Mouse (Mus musculus) heart, postnatal 0 days (tissue): ENCODE data around the gene Cdcp1. TPM values are rescaled to one million over a fixed set of nuclear protein-coding genes. Genes with fewer than 3 reads are reported as not detected.

Experiments used
- ATAC-seq: fragments of 200-750 bp; cut with Nextera tagmentation; 2 replicates; pipeline ENCODE4 v1.8.0; 2017; ENCODE audit warnings: low read depth, moderate number of reproducible peaks, moderate library complexity; ENCODE audit not compliant: insufficient read depth
- DNase-seq: peaks from one replicate; pipeline ENCODE4 v3.0.0-alpha.2; 2016; ENCODE audit warnings: low spot score
- H3K27ac ChIP-seq: fragments of 300-500 bp; sonication (generic); 2 replicates; pipeline ENCODE4 v1.5.1; 2014; ENCODE audit warnings: low read depth, mild to moderate bottlenecking
- H3K27me3 ChIP-seq: fragments of 300-500 bp; sonication (generic); 2 replicates; pipeline ENCODE4 v1.6.1; 2014; ENCODE audit warnings: low read length, mixed read lengths; ENCODE audit not compliant: control insufficient read depth, insufficient read depth
- H3K36me3 ChIP-seq: fragments of 300-500 bp; sonication (generic); replicated peaks from 2 replicates; pipeline ENCODE4 v1.6.1; 2014; ENCODE audit warnings: low read length, mixed read lengths; ENCODE audit not compliant: control insufficient read depth, insufficient read depth
- H3K4me1 ChIP-seq: fragments of 300-500 bp; sonication (generic); 2 replicates; pipeline ENCODE4 v1.6.1; 2014; ENCODE audit warnings: antibody characterized with exemption; ENCODE audit not compliant: control insufficient read depth, insufficient read depth
- H3K4me2 ChIP-seq: fragments of 300-500 bp; sonication (generic); 2 replicates; pipeline ENCODE4 v1.6.1; 2014; ENCODE audit warnings: low read depth, mild to moderate bottlenecking, low read length, moderate library complexity
- H3K4me3 ChIP-seq: fragments of 300-500 bp; sonication (generic); 2 replicates; pipeline ENCODE4 v1.5.1; 2014; ENCODE audit warnings: low read depth, low read length
- H3K9ac ChIP-seq: fragments of 300-500 bp; sonication (generic); replicated peaks from 2 replicates; pipeline ENCODE4 v1.6.1; 2014; ENCODE audit warnings: low read depth, low read length, mixed read lengths
- H3K9me3 ChIP-seq: fragments of 300-500 bp; sonication (generic); replicated peaks from 2 replicates; pipeline ENCODE4 v1.6.1; 2016; ENCODE audit warnings: low read length; ENCODE audit not compliant: control insufficient read depth
- CTCF ChIP-seq: IDR thresholded peaks from 2 replicates; pipeline ENCODE4 v1.5.1; 2016; ENCODE audit warnings: antibody characterized with exemption, control low read depth, low read depth
- EP300 ChIP-seq: IDR thresholded peaks from 2 replicates; pipeline ENCODE4 v1.6.1; 2016; ENCODE audit warnings: antibody characterized with exemption, low read depth
- WGBS: fragments of 180-500 bp; shearing (Covaris S2); extraction: QIAGEN DNeasy Blood & Tissue Kit; methylation state at CpG from one replicate; pipeline ENCODE4 v1.1.7; 2014; 5-methylcytosine and 5-hydroxymethylcytosine counted together
- polyA plus RNA-seq: library from polyadenylated mRNA; unstranded; fragments of >200 nt; fragmentation: Nextera tagmentation; extraction: Ambion mirVana; gene quantifications from 2 replicates; pipeline ENCODE4 v1.2.1, GENCODE M21; 2015
- total RNA-seq: library from RNA; depleted of rRNA; stranded (reverse); fragments of >200 nt; gene quantifications from 2 replicates; pipeline ENCODE4 v1.2.3, GENCODE M21; 2014; ENCODE audit warnings: low replicate concordance

The Cdcp1 gene
- total and polyA plus RNA-seq, 2 experiments from 2014 or later: 0.04 to 2.7 TPM

DNA sequence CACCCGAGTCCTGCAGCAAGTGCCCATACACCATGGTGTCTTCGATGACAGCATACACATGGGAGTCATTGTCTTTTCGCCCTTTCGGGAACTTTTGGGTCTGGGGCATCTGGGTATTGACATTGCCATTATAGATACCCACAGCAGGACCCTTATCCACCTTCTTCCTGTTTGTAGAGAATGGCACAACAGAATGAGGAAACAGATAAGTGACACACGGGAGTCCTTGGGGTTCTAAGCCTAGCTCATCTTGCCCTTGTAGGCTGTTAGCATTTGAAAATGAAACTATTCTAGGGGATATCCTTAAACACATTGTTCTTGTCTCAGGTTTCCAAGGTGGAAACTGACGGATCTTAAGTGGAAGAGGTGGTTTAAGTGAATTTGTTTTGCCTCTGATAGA lies 42.1 kb downstream of the Cdcp1 start:
- Histone ChIP-seq H3K36me3 (no peaks in the 10 kb centered on the region), H3K4me1 (no peaks in the 10 kb centered on the region), H3K9me3 (no peaks in the 10 kb centered on the region), H3K4me2 (no peak overlapping the region), H3K27me3 (no peaks in the 10 kb centered on the region), H3K9ac (no peak overlapping the region), H3K27ac (no peak overlapping the region), H3K4me3 (no peak overlapping the region)
- WGBS: 71% methylated on average over 6 of the region's 6 CpGs
- TF ChIP-seq EP300 (no peak), CTCF (no peak)
- DNase-seq (no peak), ATAC-seq (no peak)

DNA sequence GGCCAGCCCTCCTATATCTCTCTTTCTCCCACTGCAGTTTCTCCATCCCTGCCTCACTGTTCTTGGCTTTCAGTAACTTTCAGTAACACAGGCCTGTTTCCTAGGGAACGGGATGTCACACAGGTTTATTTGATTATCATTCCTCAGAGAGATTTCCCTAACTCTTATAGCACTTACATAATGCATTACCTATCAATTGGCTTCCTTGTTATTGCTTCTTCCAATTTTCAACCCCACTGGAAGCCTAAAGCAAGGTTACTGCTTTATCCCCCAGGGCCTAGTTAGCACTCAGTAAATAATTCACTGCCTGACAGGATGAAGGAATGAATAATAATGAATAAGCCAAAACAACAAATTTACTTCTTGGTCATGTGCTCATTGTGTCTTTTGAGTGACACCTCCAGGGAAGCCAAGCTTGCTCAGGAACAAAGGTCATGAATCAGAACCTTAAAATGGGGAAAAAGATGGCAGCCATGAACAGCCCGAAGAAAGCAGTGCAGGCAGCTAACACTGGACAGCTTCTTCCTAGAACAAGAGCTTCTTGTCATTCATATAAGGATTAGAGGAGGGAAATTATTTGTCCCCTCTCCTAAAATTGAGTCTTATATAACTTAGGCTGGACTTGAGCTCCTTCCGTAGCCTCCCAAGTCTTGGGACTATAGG lies 49.9 kb downstream of the Cdcp1 start:
- Histone ChIP-seq H3K27me3 (no peaks in the 10 kb centered on the region), H3K9ac (no peak overlapping the region), H3K36me3 (no peaks in the 10 kb centered on the region), H3K4me1 (no peaks in the 10 kb centered on the region), H3K27ac (no peak overlapping the region), H3K9me3 (no peaks in the 10 kb centered on the region), H3K4me3 (no peak overlapping the region), H3K4me2 (no peak overlapping the region)
- TF ChIP-seq EP300 (no peak), CTCF (no peak)
- ATAC-seq: no peak
- DNase-seq: no peak
- 95% methylated on average over 3 of the region's 3 CpGs for WGBS

DNA sequence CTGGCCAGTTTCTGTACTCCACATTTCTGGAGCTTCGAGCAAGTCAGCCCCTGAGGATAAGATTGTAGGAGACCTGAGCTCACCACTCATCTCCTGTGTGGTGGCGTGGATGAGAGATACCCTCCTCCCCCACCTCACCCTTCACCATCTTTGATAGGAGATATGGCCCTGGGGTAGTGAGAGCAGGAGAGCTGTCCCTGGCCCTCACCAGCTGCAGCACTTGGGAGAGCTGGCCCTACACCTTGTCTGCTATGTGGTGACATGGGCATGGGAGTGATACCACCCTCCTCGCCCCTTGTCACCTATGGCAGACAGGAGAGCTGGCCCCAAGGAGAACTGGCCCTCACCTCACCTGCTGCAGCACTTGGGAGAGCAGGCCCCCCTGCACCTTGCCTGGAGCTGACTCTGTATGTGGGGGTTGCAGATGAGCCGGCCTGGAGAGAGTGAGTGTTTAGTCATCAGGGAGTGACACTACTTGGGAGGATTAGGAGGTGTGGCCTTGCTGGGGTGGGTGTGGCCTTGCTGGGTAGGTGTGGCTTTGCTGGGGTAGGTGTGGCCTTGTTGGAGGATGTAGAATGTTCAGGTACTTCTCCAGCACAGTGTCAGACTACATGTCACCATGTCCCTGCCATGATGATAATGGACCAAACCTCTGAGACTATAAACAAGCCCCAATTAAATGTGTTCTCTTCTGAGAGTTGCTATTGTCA lies 52.7 kb downstream of the Cdcp1 start:
- TF ChIP-seq CTCF (no peak), EP300 (no peak)
- H3K36me3 ChIP-seq: no peaks in the 10 kb centered on the region

DNA sequence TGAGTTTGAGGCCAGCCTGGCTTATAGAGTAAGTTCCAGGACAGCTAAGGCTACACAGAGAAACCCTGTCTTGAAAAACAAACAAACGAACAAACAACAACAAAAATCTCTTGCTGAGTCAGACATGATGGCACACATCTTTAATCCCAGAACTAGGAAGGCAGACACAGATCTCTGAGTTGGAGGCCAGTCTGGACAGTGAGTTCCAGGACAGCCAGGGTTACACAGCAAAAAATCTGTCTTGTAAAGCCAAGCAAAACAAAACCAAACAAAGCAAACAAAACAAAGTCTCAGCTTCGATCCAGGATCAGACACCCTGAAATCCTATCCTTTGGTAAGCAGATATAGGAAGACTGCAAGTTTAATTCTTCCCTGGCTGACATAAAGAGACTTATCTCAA lies 54.0 kb downstream of the Cdcp1 start:
- TF ChIP-seq CTCF: no peak
- H3K4me3 ChIP-seq: no peak overlapping the region
- 48% methylated on average over 2 of the region's 2 CpGs for WGBS
- no peaks in the 10 kb centered on the region for H3K36me3 ChIP-seq
- H3K27me3 ChIP-seq: no peaks in the 10 kb centered on the region
- no peaks in the 10 kb centered on the region for H3K4me1 ChIP-seq
- no peak for ATAC-seq
- no peak for DNase-seq
- H3K9me3 ChIP-seq: no peaks in the 10 kb centered on the region
- H3K4me2 ChIP-seq: no peak overlapping the region
- no peak overlapping the region for H3K9ac ChIP-seq
- no peak overlapping the region for H3K27ac ChIP-seq

More for the DNA sequence above, 52.7 kb downstream of the Cdcp1 start:
- Histone ChIP-seq H3K27ac (no peak overlapping the region), H3K9ac (no peak overlapping the region), H3K9me3 (no peaks in the 10 kb centered on the region), H3K27me3 (no peaks in the 10 kb centered on the region), H3K4me2 (no peak overlapping the region), H3K4me1 (no peaks in the 10 kb centered on the region), H3K4me3 (no peak overlapping the region)
- ATAC-seq: no peak
- 69% methylated on average over 4 of the region's 4 CpGs for WGBS
- no peak for DNase-seq

DNA sequence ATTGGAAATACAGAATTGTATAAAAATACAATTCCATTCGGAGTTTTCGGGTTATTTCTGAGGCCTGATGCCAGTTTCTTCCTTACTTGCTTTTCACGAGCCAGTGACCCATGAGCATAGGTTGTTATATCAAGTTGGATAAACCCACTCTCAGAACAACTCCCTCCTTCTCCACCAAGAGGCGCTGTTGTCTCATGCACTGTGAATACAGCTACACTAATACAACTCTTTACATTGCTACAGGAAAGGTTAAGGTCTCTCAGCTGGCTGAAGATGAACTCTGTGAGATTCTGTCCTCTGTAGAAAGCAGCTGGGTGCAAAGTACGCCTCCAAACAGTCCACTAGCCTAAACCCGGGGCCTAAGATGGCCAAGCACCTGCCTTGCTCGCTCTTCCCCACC lies 56.5 kb downstream of the Cdcp1 start:
- no peak overlapping the region for H3K4me3 ChIP-seq
- H3K4me1 ChIP-seq: no peaks in the 10 kb centered on the region
- no peaks in the 10 kb centered on the region for H3K27me3 ChIP-seq
- peak; percentile 49 for ATAC-seq
- DNase-seq: peak; percentile 78
- no peak overlapping the region for H3K27ac ChIP-seq
- no peaks in the 10 kb centered on the region for H3K9me3 ChIP-seq
- no peaks in the 10 kb centered on the region for H3K36me3 ChIP-seq
- no peak overlapping the region for H3K4me2 ChIP-seq
- 57% methylated on average over 7 of the region's 7 CpGs for WGBS
- TF ChIP-seq EP300: no peak
- peak; percentile 97 for TF ChIP-seq CTCF
- H3K9ac ChIP-seq: no peak overlapping the region
